Mouse (Mus musculus) stomach, postnatal 0 days (tissue): ENCODE measurements around the gene Tsc22d4.
A peak's percentile ranks its signal among the peaks of the same experiment; 100 is the strongest.

Experiments
- CTCF ChIP-seq: IDR thresholded peaks from 2 replicates; pipeline ENCODE4 v1.5.1; 2016; ENCODE audit warnings: antibody characterized with exemption, low read depth, mild to moderate bottlenecking, moderate library complexity
- EP300 ChIP-seq: optimal IDR thresholded peaks from 2 replicates; pipeline ENCODE3; 2016; ENCODE audit warnings: antibody characterized with exemption

DNA sequence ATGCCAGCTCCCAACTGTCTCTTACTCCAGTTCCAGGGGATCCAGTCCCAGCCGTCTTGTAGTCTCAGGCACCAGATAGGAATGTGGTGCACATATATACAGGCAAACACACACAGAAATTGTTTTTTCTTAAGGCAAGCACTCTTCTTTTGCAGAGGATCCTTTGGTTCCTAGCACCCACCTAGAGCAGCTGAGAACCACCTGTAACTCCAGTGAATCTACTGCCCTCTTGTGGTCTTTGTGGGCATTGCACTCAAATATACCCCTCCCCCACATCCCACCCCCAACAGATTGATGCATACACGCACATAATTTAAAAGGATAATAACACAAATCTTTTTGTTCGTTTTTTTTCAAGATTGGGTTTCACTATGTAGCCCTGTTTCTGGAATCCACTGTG lies 20.7 kb downstream of the Tsc22d4 start:
- TF ChIP-seq CTCF (peak; percentile 70), EP300 (no peak)
